Mouse (Mus musculus) embryonic facial prominence, embryonic 15.5 days (tissue): ENCODE results near the gene Bcas2. TPM values are rescaled to one million over a fixed set of nuclear protein-coding genes. Genes with fewer than 3 reads are reported as not detected.
"Not testable (repeated sequence)": the region's sequence is repeated elsewhere in the genome, so short reads cannot be mapped to it uniquely, and the experiment has no call there.

Source experiments
- ATAC-seq: fragments of 200-750 bp; cut with Nextera tagmentation; 2 replicates; pipeline ENCODE4 v1.8.0; 2017; ENCODE audit warnings: low read depth, moderate TSS enrichment; ENCODE audit not compliant: insufficient number of reproducible peaks, low FRiP score, low TSS enrichment
- H3K27ac ChIP-seq: fragments of 300-500 bp; sonication (generic); replicated peaks from 2 replicates; pipeline ENCODE4 v1.5.1; 2015; ENCODE audit warnings: mild to moderate bottlenecking, inconsistent platforms
- H3K27me3 ChIP-seq: fragments of 300-500 bp; sonication (generic); 2 replicates; pipeline ENCODE4 v1.6.1; 2015; ENCODE audit warnings: inconsistent platforms
- H3K36me3 ChIP-seq: fragments of 300-500 bp; sonication (generic); 2 replicates; pipeline ENCODE4 v1.6.1; 2015; ENCODE audit warnings: mild to moderate bottlenecking, inconsistent platforms
- H3K4me1 ChIP-seq: fragments of 300-500 bp; sonication (generic); 2 replicates; pipeline ENCODE4 v1.6.1; 2015; ENCODE audit warnings: inconsistent platforms
- H3K4me2 ChIP-seq: fragments of 300-500 bp; sonication (generic); replicated peaks from 2 replicates; pipeline ENCODE4 v1.6.1; 2015; ENCODE audit warnings: mild to moderate bottlenecking, inconsistent platforms
- H3K4me3 ChIP-seq: fragments of 300-500 bp; sonication (generic); replicated peaks from 2 replicates; pipeline ENCODE4 v1.5.1; 2015; ENCODE audit warnings: mild to moderate bottlenecking, inconsistent platforms
- H3K9ac ChIP-seq: fragments of 300-500 bp; sonication (generic); 2 replicates; pipeline ENCODE4 v1.6.1; 2015; ENCODE audit warnings: inconsistent platforms
- H3K9me3 ChIP-seq: fragments of 300-500 bp; sonication (generic); replicated peaks from 2 replicates; pipeline ENCODE4 v1.6.1; 2016; ENCODE audit warnings: inconsistent platforms
- WGBS: fragments of 180-500 bp; shearing (Covaris S2); methylation state at CpG from one replicate; pipeline ENCODE4 v1.1.7; 2015; 5-methylcytosine and 5-hydroxymethylcytosine counted together
- polyA plus RNA-seq: library from polyadenylated mRNA; unstranded; fragments of >200 nt; fragmentation: Nextera tagmentation; extraction: Ambion mirVana; gene quantifications from 2 replicates; pipeline ENCODE4 v1.2.1, GENCODE M21; 2015

The Bcas2 gene
- polyA plus RNA-seq, 1 experiment from 2014 or later, result 170 TPM

- Histone ChIP-seq H3K27ac (peak overlapping the region; percentile 80), H3K9ac (no peak overlapping the region), H3K4me1 (0 out of 2 replicates have a peak, but pooled peaks cover 17% of the 10 kb centered on the region), H3K4me2 (0 out of 2 replicates have a peak overlapping the region, but pooled peaks have one; percentile 0), H3K36me3 (peaks cover 12% of the 10 kb centered on the region; the same call in 1 of the 2 replicates), H3K9me3 (no peaks in the 10 kb centered on the region), H3K27me3 (no peaks in the 10 kb centered on the region), H3K4me3 (no peak overlapping the region)
- ATAC-seq, result no peak
- 26% methylated on average over 8 of the region's 8 CpGs for WGBS
These were observed 32.4 kb upstream of the Bcas2 start for GRCm38 (mm10) chr3:103139047-103139446.

- Histone ChIP-seq H3K4me1 (0 out of 2 replicates have a peak, but pooled peaks cover 17% of the 10 kb centered on the region), H3K36me3 (peaks cover 12% of the 10 kb centered on the region; the same call in 1 of the 2 replicates), H3K27ac (peak overlapping the region; percentile 80)
- H3K4me2 ChIP-seq, H3K4me3 ChIP-seq, H3K9me3 ChIP-seq, H3K9ac ChIP-seq, H3K27me3 ChIP-seq, ATAC-seq: not testable (repeated sequence)
- 43% methylated on average over 11 of the region's 11 CpGs for WGBS
These were observed 31.2 kb upstream of the Bcas2 start for GRCm38 (mm10) chr3:103140095-103140838.

- no peak overlapping the region for H3K4me2 ChIP-seq
- 0 out of 2 replicates have a peak, but pooled peaks cover 17% of the 10 kb centered on the region for H3K4me1 ChIP-seq
- no peak overlapping the region for H3K27ac ChIP-seq
- H3K9ac ChIP-seq, result no peak overlapping the region
- no peaks in the 10 kb centered on the region for H3K9me3 ChIP-seq
- WGBS, result 78% methylated on average over 11 of the region's 11 CpGs
- H3K27me3 ChIP-seq, result no peaks in the 10 kb centered on the region
- H3K4me3 ChIP-seq, result no peak overlapping the region
- H3K36me3 ChIP-seq, result peaks cover 12% of the 10 kb centered on the region; the same call in 1 of the 2 replicates
- ATAC-seq, result no peak
These were observed 30.2 kb upstream of the Bcas2 start for GRCm38 (mm10) chr3:103141287-103141686.

GRCm38 (mm10) chr3:103142366-103142765, 29.1 kb upstream of the Bcas2 start:
- no peak overlapping the region for H3K4me3 ChIP-seq
- H3K27ac ChIP-seq, result no peak overlapping the region
- 0 out of 2 replicates have a peak, but pooled peaks cover 16% of the 10 kb centered on the region for H3K4me1 ChIP-seq
- no peak overlapping the region for H3K4me2 ChIP-seq
- H3K36me3 ChIP-seq, result peaks cover 10% of the 10 kb centered on the region; the same call in 1 of the 2 replicates
- no peaks in the 10 kb centered on the region for H3K9me3 ChIP-seq
- no peaks in the 10 kb centered on the region for H3K27me3 ChIP-seq
- no peak overlapping the region for H3K9ac ChIP-seq
- WGBS, result 78% methylated on average over 10 of the region's 10 CpGs
- ATAC-seq, result no peak

- H3K9me3 ChIP-seq, result no peaks in the 10 kb centered on the region
- WGBS, result 86% methylated on average over 2 of the region's 2 CpGs
- no peaks in the 10 kb centered on the region for H3K27me3 ChIP-seq
- H3K4me1 ChIP-seq, result 0 out of 2 replicates have a peak, but pooled peaks cover 4% of the 10 kb centered on the region
- peaks cover 24% of the 10 kb centered on the region for H3K36me3 ChIP-seq
- no peak overlapping the region for H3K27ac ChIP-seq
- H3K9ac ChIP-seq, result no peak overlapping the region
- ATAC-seq, result no peak
- H3K4me3 ChIP-seq, result no peak overlapping the region
- H3K4me2 ChIP-seq, result no peak overlapping the region
These were observed 26.1 kb upstream of the Bcas2 start for GRCm38 (mm10) chr3:103145336-103145735.

- Histone ChIP-seq H3K4me1 (0 out of 2 replicates have a peak, but pooled peaks cover 4% of the 10 kb centered on the region), H3K27me3 (no peaks in the 10 kb centered on the region), H3K9ac (no peak overlapping the region), H3K4me2 (no peak overlapping the region), H3K27ac (peak overlapping the region; percentile 71), H3K9me3 (no peaks in the 10 kb centered on the region), H3K36me3 (peaks cover 28% of the 10 kb centered on the region), H3K4me3 (no peak overlapping the region)
- 73% methylated on average over 4 of the region's 4 CpGs for WGBS
- ATAC-seq, result no peak
These were observed 25.7 kb upstream of the Bcas2 start for GRCm38 (mm10) chr3:103145791-103146190.

GRCm38 (mm10) chr3:103146330-103147166, 24.9 kb upstream of the Bcas2 start:
- WGBS, result 48% methylated on average over 23 of the region's 23 CpGs
- Histone ChIP-seq H3K9ac (no peak overlapping the region), H3K27me3 (no peaks in the 10 kb centered on the region), H3K9me3 (no peaks in the 10 kb centered on the region), H3K4me3 (no peak overlapping the region), H3K4me2 (no peak overlapping the region), H3K36me3 (peaks cover 30% of the 10 kb centered on the region), H3K27ac (peak overlapping the region; percentile 71), H3K4me1 (0 out of 2 replicates have a peak, but pooled peaks cover 4% of the 10 kb centered on the region)
- no peak for ATAC-seq

- 0 out of 2 replicates have a peak, but pooled peaks cover 4% of the 10 kb centered on the region for H3K4me1 ChIP-seq
- H3K27me3 ChIP-seq, result no peaks in the 10 kb centered on the region
- H3K36me3 ChIP-seq, result peaks cover 32% of the 10 kb centered on the region
- H3K4me2 ChIP-seq, result no peak overlapping the region
- no peak overlapping the region for H3K4me3 ChIP-seq
- no peaks in the 10 kb centered on the region for H3K9me3 ChIP-seq
- ATAC-seq, result no peak
- H3K9ac ChIP-seq, result no peak overlapping the region
- no peak overlapping the region for H3K27ac ChIP-seq
- 90% methylated on average over 4 of the region's 4 CpGs for WGBS
These were observed 23.7 kb upstream of the Bcas2 start for GRCm38 (mm10) chr3:103147775-103148174.

- ATAC-seq, result no peak
- Histone ChIP-seq H3K9me3 (no peaks in the 10 kb centered on the region), H3K4me3 (no peak overlapping the region), H3K9ac (no peak overlapping the region), H3K36me3 (peaks cover 42% of the 10 kb centered on the region), H3K4me2 (no peak overlapping the region), H3K4me1 (0 out of 2 replicates have a peak, but pooled peaks cover 4% of the 10 kb centered on the region), H3K27ac (no peak overlapping the region), H3K27me3 (no peaks in the 10 kb centered on the region)
- WGBS, result 81% methylated on average over 10 of the region's 10 CpGs
These were observed 22.5 kb upstream of the Bcas2 start for GRCm38 (mm10) chr3:103148941-103149340.

- Histone ChIP-seq H3K36me3 (peaks cover 76% of the 10 kb centered on the region), H3K9me3 (no peaks in the 10 kb centered on the region), H3K9ac (no peak overlapping the region), H3K4me3 (no peak overlapping the region), H3K27me3 (no peaks in the 10 kb centered on the region), H3K4me1 (no peaks in the 10 kb centered on the region), H3K4me2 (no peak overlapping the region), H3K27ac (no peak overlapping the region)
- no peak for ATAC-seq
These were observed 17.7 kb upstream of the Bcas2 start for GRCm38 (mm10) chr3:103153761-103154160.

- H3K9me3 ChIP-seq, result no peaks in the 10 kb centered on the region
- no peaks in the 10 kb centered on the region for H3K4me1 ChIP-seq
- no peaks in the 10 kb centered on the region for H3K27me3 ChIP-seq
- H3K4me2 ChIP-seq, result no peak overlapping the region
- 64% methylated on average over 3 of the region's 3 CpGs for WGBS
- H3K4me3 ChIP-seq, result no peak overlapping the region
- no peak overlapping the region for H3K9ac ChIP-seq
- no peak for ATAC-seq
- peaks cover 49% of the 10 kb centered on the region for H3K36me3 ChIP-seq
- H3K27ac ChIP-seq, result no peak overlapping the region
These were observed 12.1 kb upstream of the Bcas2 start for GRCm38 (mm10) chr3:103159232-103159900.
